Mouse (Mus musculus): ENCODE measurements around the gene Helz.

Gene Helz

GRCm38 (mm10) chr11:107728073-107728863, 180.5 kb downstream of the Helz start:
- DNase-seq (ENCODE audit: low spot score) = no peak

DNA sequence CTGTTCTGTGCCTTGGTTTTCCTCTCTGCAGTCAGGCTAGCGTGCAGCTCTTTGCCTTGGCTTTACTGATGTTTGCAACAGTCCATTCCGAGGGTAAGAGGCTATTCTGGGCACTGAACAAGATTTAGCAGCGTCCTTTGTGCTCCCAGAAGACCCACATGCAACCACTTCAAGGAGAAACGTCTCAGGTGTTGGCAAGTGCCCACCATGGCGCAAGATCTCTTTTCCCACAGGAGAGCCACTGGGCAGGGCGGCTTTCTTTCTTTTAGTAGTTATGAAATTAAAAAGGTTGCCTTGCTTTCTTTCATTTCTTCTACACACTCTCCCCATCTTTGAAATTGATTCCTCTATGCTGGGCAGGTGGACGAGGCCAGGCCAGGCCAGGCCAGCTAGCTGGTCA, 181.4 kb downstream of the Helz start:
- DNase-seq (ENCODE audit: low spot score) = no peak

DNA sequence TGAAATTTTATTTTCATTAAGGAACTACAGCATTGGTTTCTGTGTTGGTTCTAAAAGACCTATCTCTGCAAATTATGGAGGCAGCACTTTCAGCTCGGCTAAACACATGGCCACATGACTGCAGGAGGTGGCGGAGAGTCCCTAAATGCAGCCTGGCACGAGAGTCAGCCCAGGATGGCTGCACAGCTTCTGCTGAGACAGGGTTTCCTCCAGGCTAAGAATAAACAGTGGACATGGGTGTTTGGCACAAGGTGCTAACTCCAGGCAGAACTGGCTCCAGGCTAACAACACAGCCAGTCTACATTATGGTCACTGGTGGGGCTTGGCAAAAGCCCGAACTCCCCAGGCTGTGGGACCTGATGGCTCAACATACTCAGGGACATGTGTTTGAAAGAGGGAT, 183.2 kb downstream of the Helz start:
- DNase-seq (ENCODE audit: low spot score) = no peak

DNA sequence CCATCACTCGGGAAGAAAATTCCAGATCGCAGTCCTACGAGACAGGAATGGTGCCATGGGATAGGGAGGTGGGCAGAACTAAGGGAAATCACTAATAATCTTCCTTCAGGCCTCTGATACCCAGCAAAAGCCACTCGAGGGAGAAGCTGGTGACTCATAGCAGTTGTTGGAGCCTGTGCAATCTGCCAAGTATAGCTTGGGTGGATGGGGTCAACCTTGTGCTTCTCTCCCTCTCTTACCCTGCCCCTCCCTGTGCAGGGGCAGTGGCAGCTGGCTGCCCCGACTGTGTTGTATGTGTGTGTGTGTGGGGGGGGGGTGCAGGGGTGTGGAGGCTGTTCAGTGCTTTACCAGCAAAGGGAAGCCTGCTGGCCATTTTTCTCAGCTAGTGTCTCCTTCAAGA, 183.8 kb downstream of the Helz start:
- DNase-seq (ENCODE audit: low spot score) = no peak

DNA sequence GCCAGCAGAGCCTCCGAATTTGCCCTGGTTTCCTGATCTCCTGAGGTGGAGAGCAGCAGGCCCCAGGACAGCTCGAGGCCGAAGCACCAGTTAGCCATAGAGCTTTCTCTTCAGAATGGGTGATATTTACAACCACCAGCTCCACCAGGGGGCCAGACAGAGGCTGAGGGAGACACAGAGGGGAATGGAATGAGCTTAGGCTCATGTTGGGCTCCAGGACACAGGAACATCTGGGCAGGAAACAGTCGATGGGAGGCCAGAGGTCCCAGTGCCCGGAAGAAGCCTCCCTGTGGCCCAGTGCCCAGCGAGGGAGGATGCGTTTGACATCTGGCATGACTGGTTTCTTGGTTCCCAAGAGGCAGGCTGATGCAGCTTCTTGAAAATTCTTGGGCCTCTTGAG, 186.4 kb downstream of the Helz start:
- DNase-seq (ENCODE audit: low spot score) = peak; percentile 16

- no peak for DNase-seq (ENCODE audit: low spot score)
These were observed 190.2 kb downstream of the Helz start for GRCm38 (mm10) chr11:107737886-107738285.

DNA sequence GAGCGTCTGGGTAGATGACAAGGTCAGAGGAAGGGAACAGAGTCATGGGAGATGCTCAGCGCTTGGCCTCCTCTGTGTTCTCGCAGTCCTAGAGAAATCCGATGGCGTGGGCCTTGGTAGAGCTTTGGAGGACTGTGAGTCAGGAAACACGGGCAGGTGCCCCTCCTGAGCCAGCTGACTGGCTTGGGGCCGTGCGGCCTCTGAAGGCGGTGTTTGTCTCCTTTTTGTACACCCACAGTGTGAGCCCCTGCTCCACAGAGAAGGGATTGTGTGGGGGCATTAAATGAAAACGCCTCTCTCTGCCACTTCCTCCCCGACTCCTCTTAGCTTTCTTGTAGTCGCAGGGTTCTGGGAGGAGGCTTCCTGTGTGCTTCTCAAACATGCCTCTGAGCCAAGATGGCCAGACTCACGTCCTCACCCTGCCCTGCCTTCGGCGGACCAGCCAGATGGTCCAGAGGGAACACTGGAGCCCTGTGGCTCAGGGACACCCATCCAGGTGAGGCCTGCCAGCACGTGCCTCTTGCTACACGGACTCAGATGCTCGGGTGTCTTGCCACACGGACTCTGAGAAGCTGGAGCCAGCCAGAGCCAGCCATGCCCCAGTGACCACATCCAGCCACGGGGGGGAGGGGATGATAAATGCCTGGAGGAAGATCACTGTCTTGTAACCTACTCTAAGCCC, 190.8 kb downstream of the Helz start:
- DNase-seq (ENCODE audit: low spot score) = no peak

- DNase-seq (ENCODE audit: low spot score) = no peak
These were observed 195.4 kb downstream of the Helz start for GRCm38 (mm10) chr11:107743100-107743499.
